Mouse (Mus musculus): ENCODE measurements around the gene Adtrp. TPM values are rescaled to one million over a fixed set of nuclear protein-coding genes. Genes with fewer than 3 reads are reported as not detected.

The Adtrp gene
- total and polyA plus RNA-seq, 3 experiments, result 0.64 to 4.2 (median 2.3) TPM

- H3K4me1 ChIP-seq (ENCODE audit: control insufficient read depth, insufficient read depth, low read length), result peaks cover 1% of the 10 kb centered on the region
- no peak overlapping the region for H3K27ac ChIP-seq
- H3K27me3 ChIP-seq (ENCODE audit: control insufficient read depth, insufficient read depth, low read length), result no peaks in the 10 kb centered on the region
- H3K9ac ChIP-seq (ENCODE audit: low read depth, low read length), result no peak overlapping the region
- H3K36me3 ChIP-seq (ENCODE audit: control insufficient read depth, insufficient read depth, low read length), result no peaks in the 10 kb centered on the region
- no peak for DNase-seq
- WGBS, result 66% methylated on average over 11 of the region's 11 CpGs
- H3K79me2 ChIP-seq (replicated peaks; ENCODE audit: control insufficient read depth, insufficient read depth, low read length), result no peaks in the 10 kb centered on the region
- no peak overlapping the region for H3K4me3 ChIP-seq
- intact Hi-C loops (cut with DNase I), result no loop called here
- TF ChIP-seq POLR2A (IDR thresholded peaks at IDR 0.05; ENCODE audit: insufficient read depth, low read depth, low read length) (no peak), EP300 (IDR thresholded peaks at IDR 0.05; ENCODE audit: insufficient read depth, low read depth, low read length) (no peak), CTCF (IDR thresholded peaks at IDR 0.05) (no peak)
Observed at GRCm38 (mm10) chr13:41825379-41825966, 22.0 kb downstream of the Adtrp start.

- DNase-seq, result no peak
- peaks cover 1% of the 10 kb centered on the region for H3K4me1 ChIP-seq (ENCODE audit: control insufficient read depth, insufficient read depth, low read length)
- TF ChIP-seq POLR2A (IDR thresholded peaks at IDR 0.05; ENCODE audit: insufficient read depth, low read depth, low read length) (no peak), EP300 (IDR thresholded peaks at IDR 0.05; ENCODE audit: insufficient read depth, low read depth, low read length) (no peak), CTCF (IDR thresholded peaks at IDR 0.05) (no peak)
- H3K27ac ChIP-seq, result no peak overlapping the region
- no peaks in the 10 kb centered on the region for H3K36me3 ChIP-seq (ENCODE audit: control insufficient read depth, insufficient read depth, low read length)
- intact Hi-C loops (cut with DNase I), result no loop called here
- no peaks in the 10 kb centered on the region for H3K27me3 ChIP-seq (ENCODE audit: control insufficient read depth, insufficient read depth, low read length)
- no peaks in the 10 kb centered on the region for H3K79me2 ChIP-seq (replicated peaks; ENCODE audit: control insufficient read depth, insufficient read depth, low read length)
- no peak overlapping the region for H3K9ac ChIP-seq (ENCODE audit: low read depth, low read length)
- H3K4me3 ChIP-seq, result no peak overlapping the region
- WGBS, result 28% methylated on average over 3 of the region's 3 CpGs
Observed at GRCm38 (mm10) chr13:41823077-41823476, 24.4 kb downstream of the Adtrp start.

GRCm38 (mm10) chr13:41822617-41823016 lies 24.9 kb downstream of the Adtrp start:
- no peak for DNase-seq
- Histone ChIP-seq H3K4me1 (ENCODE audit: control insufficient read depth, insufficient read depth, low read length) (peaks cover 1% of the 10 kb centered on the region), H3K4me3 (no peak overlapping the region), H3K27ac (no peak overlapping the region), H3K27me3 (ENCODE audit: control insufficient read depth, insufficient read depth, low read length) (no peaks in the 10 kb centered on the region), H3K9ac (ENCODE audit: low read depth, low read length) (no peak overlapping the region), H3K36me3 (ENCODE audit: control insufficient read depth, insufficient read depth, low read length) (no peaks in the 10 kb centered on the region), H3K79me2 (replicated peaks; ENCODE audit: control insufficient read depth, insufficient read depth, low read length) (no peaks in the 10 kb centered on the region)
- no peak for TF ChIP-seq EP300 (IDR thresholded peaks at IDR 0.05; ENCODE audit: insufficient read depth, low read depth, low read length)
- TF ChIP-seq POLR2A (IDR thresholded peaks at IDR 0.05; ENCODE audit: insufficient read depth, low read depth, low read length), result no peak
- no peak for TF ChIP-seq CTCF (IDR thresholded peaks at IDR 0.05)
- 46% methylated on average over 2 of the region's 2 CpGs for WGBS
- intact Hi-C loops (cut with DNase I), result no loop called here

- intact Hi-C loops (cut with DNase I), result no loop called here
- Histone ChIP-seq H3K27ac (no peak overlapping the region), H3K27me3 (ENCODE audit: control insufficient read depth, insufficient read depth, low read length) (no peaks in the 10 kb centered on the region), H3K36me3 (ENCODE audit: control insufficient read depth, insufficient read depth, low read length) (no peaks in the 10 kb centered on the region), H3K9ac (ENCODE audit: low read depth, low read length) (no peak overlapping the region), H3K4me1 (ENCODE audit: control insufficient read depth, insufficient read depth, low read length) (peaks cover 1% of the 10 kb centered on the region), H3K4me3 (no peak overlapping the region), H3K79me2 (replicated peaks; ENCODE audit: control insufficient read depth, insufficient read depth, low read length) (no peaks in the 10 kb centered on the region)
- no peak for DNase-seq
- 41% methylated on average over 5 of the region's 5 CpGs for WGBS
- no peak for TF ChIP-seq CTCF (IDR thresholded peaks at IDR 0.05)
- no peak for TF ChIP-seq POLR2A (IDR thresholded peaks at IDR 0.05; ENCODE audit: insufficient read depth, low read depth, low read length)
- no peak for TF ChIP-seq EP300 (IDR thresholded peaks at IDR 0.05; ENCODE audit: insufficient read depth, low read depth, low read length)
Observed at GRCm38 (mm10) chr13:41822091-41822490, 25.4 kb downstream of the Adtrp start.

GRCm38 (mm10) chr13:41820947-41821346 lies 26.5 kb downstream of the Adtrp start:
- Histone ChIP-seq H3K79me2 (replicated peaks; ENCODE audit: control insufficient read depth, insufficient read depth, low read length) (no peaks in the 10 kb centered on the region), H3K27ac (no peak overlapping the region), H3K27me3 (ENCODE audit: control insufficient read depth, insufficient read depth, low read length) (no peaks in the 10 kb centered on the region), H3K36me3 (ENCODE audit: control insufficient read depth, insufficient read depth, low read length) (no peaks in the 10 kb centered on the region), H3K9ac (ENCODE audit: low read depth, low read length) (no peak overlapping the region), H3K4me3 (no peak overlapping the region), H3K4me1 (ENCODE audit: control insufficient read depth, insufficient read depth, low read length) (peaks cover 1% of the 10 kb centered on the region)
- no peak for DNase-seq
- WGBS, result 93% methylated on average over 3 of the region's 3 CpGs
- intact Hi-C loops (cut with DNase I), result no loop called here
- TF ChIP-seq EP300 (IDR thresholded peaks at IDR 0.05; ENCODE audit: insufficient read depth, low read depth, low read length) (no peak), CTCF (IDR thresholded peaks at IDR 0.05) (no peak), POLR2A (IDR thresholded peaks at IDR 0.05; ENCODE audit: insufficient read depth, low read depth, low read length) (no peak)

- no peaks in the 10 kb centered on the region for H3K36me3 ChIP-seq (ENCODE audit: control insufficient read depth, insufficient read depth, low read length)
- no peaks in the 10 kb centered on the region for H3K79me2 ChIP-seq (replicated peaks; ENCODE audit: control insufficient read depth, insufficient read depth, low read length)
- 81% methylated on average over 4 of the region's 4 CpGs for WGBS
- no peak overlapping the region for H3K9ac ChIP-seq (ENCODE audit: low read depth, low read length)
- no peak overlapping the region for H3K27ac ChIP-seq
- intact Hi-C loops (cut with DNase I), result no loop called here
- H3K27me3 ChIP-seq (ENCODE audit: control insufficient read depth, insufficient read depth, low read length), result no peaks in the 10 kb centered on the region
- TF ChIP-seq CTCF (IDR thresholded peaks at IDR 0.05) (no peak), EP300 (IDR thresholded peaks at IDR 0.05; ENCODE audit: insufficient read depth, low read depth, low read length) (no peak), POLR2A (IDR thresholded peaks at IDR 0.05; ENCODE audit: insufficient read depth, low read depth, low read length) (no peak)
- H3K4me1 ChIP-seq (ENCODE audit: control insufficient read depth, insufficient read depth, low read length), result peaks cover 1% of the 10 kb centered on the region
- no peak overlapping the region for H3K4me3 ChIP-seq
- DNase-seq, result no peak
Observed at GRCm38 (mm10) chr13:41819918-41820317, 27.6 kb downstream of the Adtrp start.
